Mouse (Mus musculus): ENCODE results near the gene Sox5.

The Sox5 gene

DNA sequence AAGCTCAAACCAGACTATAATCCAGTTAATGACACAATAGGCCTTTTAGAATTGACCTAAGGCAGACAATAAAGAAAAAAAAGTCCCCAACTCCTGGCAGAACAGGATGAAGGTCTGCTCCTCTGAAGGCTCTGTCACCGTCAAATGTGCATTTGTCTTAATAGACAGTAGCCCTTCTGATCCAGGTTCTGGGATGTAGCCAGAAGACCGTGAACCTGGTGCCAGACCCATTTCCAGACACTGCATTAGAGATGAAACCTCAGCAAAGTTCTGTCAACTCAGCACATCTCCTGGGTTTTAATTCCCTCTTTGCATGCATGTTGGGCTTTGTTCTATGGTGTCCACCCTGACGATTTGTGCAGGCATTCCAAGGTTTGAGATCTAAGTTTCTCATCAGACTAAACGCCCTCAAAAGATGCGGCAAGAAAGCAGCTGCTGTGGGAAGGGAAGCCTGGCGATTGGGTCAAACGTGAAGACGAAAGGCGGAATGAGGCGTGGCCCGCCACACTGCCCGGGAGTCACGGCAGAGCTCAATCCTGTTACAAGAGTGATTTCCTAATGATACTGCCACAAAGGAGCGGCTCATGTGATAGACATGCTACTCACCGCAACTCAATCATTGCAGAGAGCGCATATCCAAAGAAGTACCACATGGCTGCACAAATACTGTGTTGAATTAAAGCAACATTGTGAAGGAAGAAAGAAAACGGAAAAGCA lies 394.1 kb downstream of the Sox5 start:
- DNase-seq, result no peak

DNA sequence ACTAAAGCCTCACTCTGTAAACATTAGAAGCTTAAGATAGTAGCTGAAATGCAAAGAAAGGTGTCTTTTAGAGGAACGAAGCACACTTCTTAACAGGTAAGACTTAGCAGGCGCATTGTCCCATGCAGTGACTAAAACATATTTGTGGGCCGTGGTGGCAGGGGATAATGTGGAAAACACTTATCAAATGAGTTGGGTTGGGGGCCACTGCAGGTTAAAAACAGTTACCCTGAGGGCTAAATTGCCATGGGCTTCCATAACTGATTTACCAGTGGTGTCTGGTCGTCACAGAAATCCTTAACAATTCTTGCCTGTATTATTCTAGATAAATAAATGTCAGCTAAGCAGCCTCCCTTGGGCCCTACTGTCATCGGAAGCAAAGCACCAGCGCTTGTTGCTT lies 401.1 kb downstream of the Sox5 start:
- DNase-seq, result no peak

DNA sequence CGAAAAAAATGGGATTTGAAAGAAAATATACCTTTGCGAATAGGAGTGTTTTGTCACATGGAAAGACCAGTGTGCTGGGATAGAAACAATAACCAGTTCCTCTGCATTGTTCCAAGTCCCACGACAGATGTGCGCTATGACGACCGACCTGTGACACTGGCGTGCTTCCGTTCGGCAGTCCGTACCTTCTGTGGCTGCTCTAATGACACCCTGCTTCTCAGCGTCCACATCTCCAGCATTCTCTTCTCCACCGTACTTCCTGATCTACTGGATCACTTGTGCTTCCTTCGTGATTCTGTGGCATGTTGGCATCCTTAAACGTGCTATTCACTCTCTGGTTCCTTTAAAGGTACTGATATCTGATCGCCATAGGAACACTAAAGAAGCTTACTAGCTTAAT lies 401.6 kb downstream of the Sox5 start:
- no peak for DNase-seq

DNA sequence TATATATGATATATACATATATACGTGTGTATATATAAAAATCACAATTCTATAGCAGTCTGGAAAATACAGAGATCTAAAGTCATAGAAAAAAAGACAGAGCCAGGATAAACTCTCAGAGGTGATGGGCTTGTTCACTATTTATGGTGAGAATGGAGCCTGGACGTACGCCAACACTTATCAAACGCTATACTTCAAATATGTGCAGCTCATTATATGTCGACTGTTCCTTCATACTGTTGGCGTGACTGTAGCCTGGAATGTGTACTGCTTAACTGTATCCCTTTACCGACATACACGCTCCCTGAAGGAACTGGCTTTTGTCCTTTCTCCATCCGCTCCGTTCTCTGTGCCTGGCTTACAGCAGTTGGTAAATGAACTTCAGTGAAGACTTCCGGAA lies 407.0 kb downstream of the Sox5 start:
- DNase-seq, result no peak

DNA sequence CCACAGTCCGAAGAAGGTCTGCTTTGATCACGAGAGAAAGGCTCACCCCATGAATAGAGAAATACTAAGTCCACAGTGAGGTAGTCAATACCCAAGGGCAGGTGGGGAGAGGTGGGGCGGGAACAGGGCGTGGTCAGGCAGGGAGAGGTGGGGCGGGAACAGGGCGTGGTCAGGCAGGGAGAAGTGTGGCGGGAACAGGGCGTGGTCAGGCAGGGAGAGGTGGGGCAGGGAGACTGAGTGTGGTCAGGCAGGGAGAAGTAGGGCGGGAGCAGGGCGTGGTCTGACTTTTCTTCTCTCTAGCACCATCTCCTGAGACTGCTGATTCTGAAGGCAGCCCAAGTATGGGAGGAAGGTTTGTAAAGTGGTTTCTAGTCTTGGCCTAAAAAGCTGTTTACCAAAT lies 411.1 kb downstream of the Sox5 start:
- DNase-seq, result peak in 1 of 2 experiments; percentile 35

DNA sequence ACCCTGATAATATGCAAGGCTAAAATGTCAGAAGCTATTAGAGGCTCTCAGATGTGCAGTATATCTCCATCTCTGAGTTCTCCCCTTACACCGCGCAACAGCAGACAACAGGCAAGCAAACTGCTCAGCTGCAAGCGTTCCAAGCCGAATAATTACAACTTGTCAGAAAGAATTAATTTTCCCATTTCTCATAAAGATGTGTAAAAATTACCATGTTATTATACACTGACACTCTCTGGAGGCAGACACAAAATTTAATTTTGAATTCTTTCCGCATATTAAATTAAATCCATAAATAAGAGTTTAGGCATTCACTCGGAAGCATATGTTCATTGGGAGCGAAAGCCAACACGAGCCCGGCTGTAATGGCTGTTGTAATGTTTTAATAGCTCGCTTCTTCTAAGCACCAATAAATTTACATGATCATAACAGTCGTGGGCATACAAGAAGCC lies 414.1 kb downstream of the Sox5 start:
- no peak for DNase-seq

DNA sequence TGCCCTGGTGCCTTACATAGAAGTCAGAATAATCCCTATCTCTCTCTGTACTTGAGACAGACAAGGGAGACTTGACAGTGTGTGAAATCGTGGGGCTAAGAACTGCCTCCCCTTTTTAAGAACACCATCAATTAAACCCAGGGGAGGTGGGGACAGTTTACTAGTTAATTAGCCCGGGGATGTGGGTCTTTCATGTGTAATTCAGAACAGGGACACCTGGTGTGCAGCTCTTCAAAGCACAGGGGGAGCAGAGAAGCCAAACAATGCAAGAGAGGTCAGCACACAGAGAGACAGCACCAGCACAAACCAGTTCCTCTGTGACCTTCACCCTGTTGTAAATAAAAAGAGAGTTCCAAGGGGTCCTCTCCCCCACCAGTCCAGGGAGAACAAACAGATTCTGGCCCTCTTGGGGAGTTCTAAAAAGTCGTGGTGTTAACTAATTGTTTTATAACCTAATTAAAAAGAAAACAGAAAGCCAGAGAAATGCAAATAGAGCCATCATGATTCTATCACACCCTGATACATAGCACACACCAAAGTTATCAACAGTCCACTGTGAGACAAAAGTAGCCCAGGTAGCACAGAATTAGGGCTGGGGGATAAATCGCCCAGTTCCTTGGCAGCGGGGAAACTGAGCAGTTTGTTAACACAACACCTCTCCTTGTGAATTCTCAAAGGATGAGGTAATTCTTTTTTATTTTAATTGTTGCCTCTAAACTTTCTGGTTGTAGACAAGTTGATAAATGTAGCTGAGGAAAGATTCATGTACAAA lies 420.3 kb downstream of the Sox5 start:
- no peak for DNase-seq

DNA sequence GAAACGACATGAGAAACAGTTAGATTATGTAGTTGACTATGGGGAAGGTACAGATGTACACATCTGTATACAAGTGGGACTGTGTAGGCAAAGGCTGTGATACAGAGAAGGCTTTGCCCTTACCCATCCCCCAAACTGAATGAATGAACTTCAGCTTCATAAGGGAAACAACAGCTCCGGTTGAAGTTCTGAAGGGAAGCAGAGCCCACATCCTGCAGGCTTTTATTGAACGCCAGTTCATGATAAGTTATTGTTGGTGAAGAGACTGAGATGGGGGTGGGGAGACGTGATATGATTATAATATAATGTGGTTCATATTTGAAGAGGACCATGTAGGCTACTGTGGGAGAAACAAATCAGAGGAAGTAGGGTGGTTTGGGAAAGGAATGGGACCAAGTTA lies 424.7 kb downstream of the Sox5 start:
- no peak for DNase-seq

DNA sequence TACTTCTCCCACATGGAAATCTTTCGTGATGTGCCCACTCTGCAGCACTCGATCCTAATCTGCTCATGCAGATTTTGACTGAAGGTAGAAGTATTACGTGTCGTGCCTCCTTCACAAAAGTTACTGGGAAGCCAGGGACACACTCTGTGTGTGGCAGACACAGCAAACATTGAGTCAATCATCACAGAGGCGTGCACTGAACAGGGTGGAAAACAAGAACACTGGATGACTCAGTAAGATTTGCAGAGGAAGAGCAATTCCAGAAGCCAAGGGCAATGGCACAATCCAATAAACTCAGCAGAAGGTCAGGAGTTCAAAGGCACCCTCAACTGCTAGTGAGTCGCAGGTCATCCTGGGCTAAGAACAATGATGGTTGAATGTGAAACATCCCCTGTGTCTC lies 430.7 kb downstream of the Sox5 start:
- no peak for DNase-seq

DNA sequence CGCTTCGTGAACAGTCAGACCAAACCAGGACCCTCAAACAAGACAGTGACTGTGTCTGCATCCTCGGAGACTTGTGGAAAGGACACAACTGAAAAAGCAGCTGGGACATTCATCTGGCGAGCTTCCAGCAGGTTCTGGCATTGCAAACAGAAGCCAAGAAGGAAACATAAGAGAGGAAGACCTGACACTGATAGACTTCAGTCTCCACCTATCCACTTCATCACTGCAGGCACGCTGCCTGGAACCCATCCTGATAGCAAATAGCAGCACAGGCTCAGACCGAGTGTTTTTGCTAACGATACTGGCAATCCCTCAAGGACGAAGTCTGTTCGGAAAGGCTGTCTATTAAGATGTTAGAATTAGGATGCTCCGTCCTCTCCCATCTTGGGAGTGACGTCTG lies 438.4 kb downstream of the Sox5 start:
- peak in 1 of 2 experiments; percentile 25 for DNase-seq

DNA sequence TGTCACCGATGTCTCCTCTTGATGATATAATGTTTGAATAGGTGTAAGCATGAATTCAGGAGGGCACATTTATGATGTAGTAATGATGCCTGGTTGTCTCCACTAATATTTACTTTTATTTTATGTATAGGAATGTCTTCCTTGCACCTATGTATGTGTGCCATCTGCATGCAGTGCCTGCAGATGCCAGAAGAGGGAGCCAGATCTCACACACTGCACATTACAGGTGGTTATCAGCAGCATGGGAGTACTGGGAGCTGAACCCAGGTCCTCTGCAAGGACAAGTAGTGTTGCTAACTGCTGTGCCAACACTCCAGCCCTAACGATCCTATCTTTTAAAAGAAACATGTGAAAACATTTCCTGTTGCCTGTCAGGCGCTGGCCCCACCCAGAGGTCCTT lies 442.2 kb downstream of the Sox5 start:
- DNase-seq, result no peak

DNA sequence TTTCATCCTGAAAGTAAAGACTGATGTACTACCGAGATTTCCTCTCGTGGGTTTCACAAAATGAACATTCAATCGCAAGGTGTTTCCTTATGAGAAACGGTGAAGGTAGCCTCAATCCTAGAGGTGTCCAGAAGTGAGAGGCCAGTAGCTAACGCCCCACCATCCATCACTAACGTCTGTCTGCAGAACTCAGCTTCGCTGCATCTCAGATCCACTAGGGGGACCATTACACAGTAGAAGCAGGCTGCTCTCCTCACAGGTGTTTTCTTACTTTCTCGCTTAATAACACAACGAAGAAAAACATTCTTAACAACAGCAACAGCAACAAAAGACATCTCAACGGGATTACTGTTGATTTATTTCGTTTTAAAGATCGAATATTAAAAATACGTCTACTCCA lies 442.8 kb downstream of the Sox5 start:
- peak in 1 of 2 experiments; percentile 6 for DNase-seq

DNA sequence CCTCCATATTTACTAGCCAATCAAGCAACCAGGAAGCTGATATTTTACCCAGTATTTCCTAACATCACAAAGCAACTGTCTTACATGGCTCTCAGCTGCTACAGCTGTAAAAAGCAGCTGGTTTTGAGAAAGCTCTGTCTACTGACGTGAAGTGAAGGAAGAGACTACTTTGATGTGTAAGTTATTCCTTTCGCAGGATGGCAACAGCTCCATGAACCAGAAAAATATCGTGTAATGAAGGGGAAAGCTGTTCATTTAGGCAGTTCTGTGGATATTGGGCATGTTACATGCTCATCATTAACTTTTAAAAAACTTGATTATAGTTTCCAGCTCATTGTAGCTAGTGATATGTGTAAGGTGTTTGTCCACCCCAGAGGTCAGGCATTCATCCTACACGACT lies 443.6 kb downstream of the Sox5 start:
- DNase-seq, result no peak

DNA sequence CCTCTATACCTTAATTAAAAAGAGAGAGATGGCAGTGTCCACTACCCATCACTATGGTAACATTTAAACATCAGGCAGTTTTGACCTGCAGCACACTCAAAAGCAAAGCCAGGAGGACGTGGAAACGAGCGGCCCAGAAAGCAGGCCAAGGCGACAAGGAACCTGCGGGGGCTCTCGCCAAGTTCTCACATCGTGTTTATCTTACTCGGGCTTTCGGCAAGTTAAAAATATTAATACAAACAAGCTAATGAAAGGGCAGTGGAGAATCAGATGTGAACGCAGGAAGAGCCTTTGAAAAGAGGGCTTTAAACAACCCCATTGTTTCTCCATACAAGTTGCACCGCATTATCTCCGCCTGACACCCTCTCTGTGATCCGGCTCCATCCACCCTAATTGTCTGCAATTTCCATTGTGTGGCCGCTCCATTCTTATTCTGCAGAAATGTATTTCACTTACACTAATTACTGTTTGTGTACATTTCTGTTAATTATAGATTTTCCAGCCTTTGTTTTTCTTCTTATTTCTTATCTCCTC lies 444.3 kb downstream of the Sox5 start:
- DNase-seq, result no peak

DNA sequence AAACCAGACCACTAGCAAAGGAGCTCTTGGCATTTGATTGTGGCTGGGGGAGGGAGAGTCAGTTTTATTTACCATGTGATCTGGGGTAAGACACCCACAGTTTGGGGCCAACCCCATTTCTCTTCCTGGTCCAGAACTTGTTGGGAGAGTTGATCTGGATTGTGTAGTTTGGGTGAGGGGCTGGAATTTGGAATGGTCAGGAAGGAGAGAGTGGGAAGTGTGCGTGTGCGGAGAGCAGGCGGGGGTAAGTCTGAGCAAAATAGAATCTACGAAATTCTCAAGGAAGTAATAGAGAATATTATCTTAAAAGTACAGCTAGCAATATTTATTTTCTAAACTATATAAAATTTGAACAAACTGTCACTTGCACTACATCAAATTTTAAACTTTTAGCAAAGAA lies 445.0 kb downstream of the Sox5 start:
- DNase-seq, result no peak

DNA sequence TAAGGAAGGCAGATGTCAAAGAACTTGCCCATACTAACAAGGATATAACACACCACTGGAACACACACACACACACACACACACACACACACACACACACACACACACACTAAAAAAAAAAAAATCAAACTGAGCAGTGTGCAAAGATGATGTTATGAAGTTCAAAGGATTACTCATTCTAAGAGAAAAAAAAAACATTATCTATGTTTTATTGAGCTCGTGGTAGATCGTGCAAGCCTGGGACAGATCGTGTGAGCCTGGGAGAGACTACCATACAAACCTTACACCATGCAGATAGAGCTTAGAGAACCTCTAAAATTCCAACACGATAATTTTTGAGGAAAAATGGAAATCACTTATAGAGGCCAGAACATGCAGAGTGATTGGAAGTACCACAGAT lies 448.6 kb downstream of the Sox5 start:
- no peak for DNase-seq

DNA sequence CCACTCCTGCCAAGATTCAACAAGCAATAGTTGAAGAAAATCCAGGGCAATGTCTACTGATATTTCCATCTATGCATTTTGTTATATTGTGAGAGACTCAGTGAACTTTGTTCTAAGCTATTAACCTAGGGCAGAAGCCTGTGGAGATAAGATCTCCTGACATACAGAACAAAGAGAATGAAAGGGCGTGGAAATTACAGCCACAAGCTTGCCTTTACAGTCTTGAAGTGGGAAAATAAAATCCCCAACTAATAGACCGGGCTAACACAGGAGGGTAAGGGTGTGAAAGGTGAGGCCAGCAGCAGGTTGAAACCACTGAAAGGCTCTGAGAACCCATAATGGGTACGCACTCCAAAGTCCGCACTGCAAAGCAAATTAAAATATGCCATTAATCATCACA lies 449.8 kb downstream of the Sox5 start:
- no peak for DNase-seq

DNA sequence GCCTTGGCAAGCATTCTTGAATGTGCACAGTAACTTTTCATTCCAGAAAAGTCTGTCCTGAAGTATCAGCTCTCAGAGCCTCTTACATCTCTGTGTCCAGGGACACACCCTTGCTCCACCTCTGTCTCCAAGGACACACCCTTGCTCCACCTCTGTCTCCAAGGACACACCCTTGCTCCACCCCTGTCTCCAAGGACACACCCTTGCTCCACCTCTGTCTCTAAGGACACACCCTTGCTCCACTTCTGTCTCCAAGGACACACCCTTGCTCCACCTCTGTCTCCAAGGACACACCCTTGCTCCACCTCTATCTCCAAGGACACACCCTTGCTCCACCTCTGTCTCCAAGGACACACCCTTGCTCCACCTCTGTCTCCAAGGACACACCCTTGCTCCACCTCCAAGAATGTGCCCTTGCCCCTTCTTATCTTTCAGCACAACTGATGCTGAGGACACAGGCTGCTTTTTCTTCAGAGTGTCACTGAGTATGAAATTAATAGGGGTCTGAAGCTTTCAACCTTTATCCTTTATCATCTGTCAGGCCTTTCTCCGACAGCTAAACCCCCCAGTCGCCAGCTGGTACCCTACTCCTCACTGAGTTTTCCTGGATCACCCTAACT lies 452.4 kb downstream of the Sox5 start:
- no peak for DNase-seq

DNA sequence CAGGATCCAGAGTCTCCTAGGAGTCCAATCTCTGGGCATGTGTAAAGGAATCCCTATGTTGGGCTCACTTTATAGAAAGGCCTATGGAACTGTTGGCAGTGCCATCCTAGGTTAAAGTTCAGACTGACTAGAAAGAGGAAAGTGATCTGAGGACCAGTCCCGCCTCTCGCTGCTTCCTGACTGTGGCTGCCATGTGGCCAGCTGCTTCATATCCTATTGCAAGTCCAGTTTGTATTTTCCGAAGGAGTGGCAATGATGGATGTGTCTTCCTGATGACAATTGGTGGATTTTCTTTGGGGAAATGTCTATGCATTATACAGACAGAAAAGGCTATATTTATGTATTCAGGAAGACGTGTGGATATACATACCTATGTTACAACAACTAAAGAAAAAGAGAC lies 453.0 kb downstream of the Sox5 start:
- DNase-seq, result no peak

DNA sequence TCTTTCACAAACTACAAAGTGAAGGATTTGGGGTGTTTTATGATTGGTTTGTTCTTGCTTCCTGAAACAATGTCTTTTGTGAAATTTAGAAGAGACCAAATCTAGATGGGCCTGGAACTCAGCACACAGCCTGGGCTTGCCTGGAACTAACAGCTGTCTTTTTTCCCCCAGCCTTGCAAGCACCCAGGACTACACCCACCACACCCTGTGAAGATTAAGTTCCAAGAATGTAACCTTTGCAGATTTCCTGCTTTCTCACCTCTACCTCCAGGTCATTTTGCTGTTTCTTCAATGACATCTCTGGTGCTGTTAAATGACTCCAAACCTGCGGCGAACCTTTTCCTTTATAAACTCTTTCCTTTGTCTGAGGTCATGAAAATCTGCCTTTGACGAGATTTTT lies 455.0 kb downstream of the Sox5 start:
- DNase-seq, result no peak

DNA sequence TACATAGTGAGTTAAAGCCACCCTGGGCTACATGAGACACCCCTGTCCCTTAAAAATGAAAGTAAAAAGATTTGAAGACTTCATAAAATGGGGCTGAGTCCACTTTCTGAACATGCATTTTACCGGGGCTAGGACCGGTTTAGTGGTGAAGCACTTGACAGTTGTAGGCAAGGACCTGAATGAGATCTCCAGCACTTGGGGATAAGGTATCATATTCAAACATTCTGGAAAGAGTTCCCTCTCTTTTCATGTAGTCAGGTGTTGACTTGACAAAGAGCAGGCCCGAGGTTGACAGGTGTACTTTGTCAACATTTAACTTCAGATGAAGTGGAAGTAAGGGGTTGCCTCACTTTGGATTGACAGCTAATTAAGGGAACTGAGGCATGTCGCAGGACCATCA lies 458.4 kb downstream of the Sox5 start:
- DNase-seq, result no peak

DNA sequence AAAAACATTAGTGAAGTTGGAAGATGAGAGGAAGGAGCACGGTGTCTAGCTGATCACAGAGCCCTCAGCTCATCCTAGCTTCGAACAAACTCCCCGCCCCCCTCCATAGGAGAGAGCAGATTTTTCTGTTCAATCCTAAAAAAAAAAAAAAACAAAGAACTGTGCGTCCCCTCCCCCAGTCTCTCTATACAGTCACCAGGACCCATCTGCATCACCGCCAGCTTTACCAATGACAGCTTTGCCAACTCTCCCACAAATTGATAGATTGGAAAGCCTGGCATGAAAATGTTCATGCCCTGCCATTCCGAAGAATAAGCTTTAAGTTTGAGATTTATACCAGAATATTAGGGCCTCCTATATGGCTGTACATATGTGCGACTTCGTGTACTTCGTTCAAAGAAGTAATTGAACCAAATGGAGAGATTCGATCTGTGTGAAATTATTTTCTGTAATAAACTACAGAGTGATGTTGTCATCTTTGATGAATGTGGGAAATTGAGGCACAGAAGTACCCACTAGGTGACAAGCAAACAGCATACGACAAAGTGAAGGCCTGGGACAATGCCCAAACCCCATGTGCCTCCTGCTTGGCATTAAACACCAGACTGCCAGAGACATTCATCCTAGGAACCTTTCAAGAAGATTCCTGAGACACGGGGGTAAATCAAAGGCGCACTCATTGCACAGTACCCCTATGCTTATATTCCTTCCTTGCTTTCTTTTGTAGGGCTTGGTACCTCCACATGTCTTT lies 459.3 kb downstream of the Sox5 start:
- no peak for DNase-seq

DNA sequence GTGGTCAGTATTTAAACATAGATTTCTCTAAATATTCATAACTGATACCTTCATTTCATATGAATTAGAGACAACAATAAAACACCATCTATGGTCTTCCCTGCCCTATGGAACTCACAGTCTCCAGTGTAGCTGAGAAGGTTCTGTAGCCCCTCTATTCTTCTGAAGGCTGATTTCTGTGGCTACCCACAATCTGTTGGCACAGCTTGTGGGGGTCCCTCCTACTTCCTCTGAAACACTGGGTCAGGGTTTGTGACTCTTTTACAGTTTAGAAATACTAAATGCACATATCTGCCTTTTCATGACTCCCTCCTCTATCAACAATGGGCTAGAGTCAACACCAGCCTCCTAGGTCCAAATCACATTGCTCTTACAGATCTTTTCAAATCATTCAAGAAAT lies 461.4 kb downstream of the Sox5 start:
- no peak for DNase-seq

All from kidney, postnatal 25 days (tissue).